Mouse (Mus musculus) intestine, embryonic 14.5 days (tissue): ENCODE data around the gene Fn1. TPM values are rescaled to one million over a fixed set of nuclear protein-coding genes. Genes with fewer than 3 reads are reported as not detected.

Experiments used
- ATAC-seq: fragments of 200-750 bp; cut with Nextera tagmentation; replicated peaks from 2 replicates; pipeline ENCODE4 v1.8.0; 2017; ENCODE audit warnings: low read depth, moderate number of reproducible peaks, moderate TSS enrichment, moderate library complexity; ENCODE audit not compliant: low FRiP score, low TSS enrichment
- DNase-seq: peaks from one replicate; pipeline ENCODE4 v3.0.0-alpha.2; 2018; ENCODE audit warnings: low spot score
- H3K27ac ChIP-seq: fragments of 300-500 bp; sonication (generic); 2 replicates; pipeline ENCODE4 v1.5.1; 2014; ENCODE audit warnings: low read depth, mild to moderate bottlenecking, control low read depth
- H3K27me3 ChIP-seq: fragments of 300-500 bp; sonication (generic); replicated peaks from 2 replicates; pipeline ENCODE4 v1.6.1; 2014; ENCODE audit warnings: low read length, control low read depth; ENCODE audit not compliant: control insufficient read depth, insufficient read depth
- H3K36me3 ChIP-seq: fragments of 300-500 bp; sonication (generic); 2 replicates; pipeline ENCODE4 v1.6.1; 2014; ENCODE audit warnings: low read length, control low read depth; ENCODE audit not compliant: control insufficient read depth, insufficient read depth
- H3K4me1 ChIP-seq: fragments of 300-500 bp; sonication (generic); replicated peaks from 2 replicates; pipeline ENCODE4 v1.6.1; 2014; ENCODE audit warnings: low read length, control low read depth, mixed read lengths; ENCODE audit not compliant: control insufficient read depth, insufficient read depth
- H3K4me2 ChIP-seq: fragments of 300-500 bp; sonication (generic); 2 replicates; pipeline ENCODE4 v1.6.1; 2014; ENCODE audit warnings: low read length
- H3K4me3 ChIP-seq: fragments of 300-500 bp; sonication (generic); 2 replicates; pipeline ENCODE4 v1.5.1; 2014; ENCODE audit warnings: low read depth, low read length, control low read depth, mixed read lengths
- H3K9ac ChIP-seq: fragments of 300-500 bp; sonication (generic); 2 replicates; pipeline ENCODE4 v1.6.1; 2014; ENCODE audit warnings: mild to moderate bottlenecking, low read length
- H3K9me3 ChIP-seq: fragments of 300-500 bp; sonication (generic); 2 replicates; pipeline ENCODE4 v1.6.1; 2016; ENCODE audit warnings: low read length, control low read depth; ENCODE audit not compliant: control insufficient read depth
- WGBS: fragments of 180-500 bp; shearing (Covaris S2); extraction: QIAGEN DNeasy Blood & Tissue Kit; methylation state at CpG from one replicate; pipeline ENCODE4 v1.1.7; 2014; 5-methylcytosine and 5-hydroxymethylcytosine counted together
- polyA plus RNA-seq: library from polyadenylated mRNA; unstranded; fragments of >200 nt; fragmentation: Nextera tagmentation; extraction: Ambion mirVana; gene quantifications from 2 replicates; pipeline ENCODE4 v1.2.1, GENCODE M21; 2014

Fn1 gene
- polyA plus RNA-seq, 1 experiment from 2014 or later = 115 TPM

DNA sequence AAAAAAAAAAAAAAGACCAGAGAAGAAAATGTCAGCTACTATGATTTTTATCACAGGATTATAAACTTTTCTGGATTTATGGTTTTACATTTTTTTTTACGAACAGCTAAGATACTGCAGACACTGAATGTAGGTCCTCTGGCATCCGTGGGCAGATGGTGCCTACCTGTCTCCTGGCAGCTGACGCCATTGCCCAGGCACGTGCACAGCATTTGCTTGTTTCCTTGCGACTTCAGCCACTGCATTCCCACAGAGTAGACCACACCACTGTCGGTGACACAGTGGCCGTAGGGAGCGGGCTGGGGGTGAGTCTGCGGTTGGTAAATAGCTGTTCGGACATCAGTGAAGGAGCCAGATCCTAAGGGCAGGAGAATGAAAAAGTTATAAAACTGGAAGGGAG lies 10.2 kb downstream of the Fn1 start:
- H3K4me2 ChIP-seq = no peak overlapping the region
- H3K27ac ChIP-seq = no peak overlapping the region
- H3K36me3 ChIP-seq = peaks cover 98% of the 10 kb centered on the region
- DNase-seq (no peak), ATAC-seq (no peak)
- H3K27me3 ChIP-seq = no peaks in the 10 kb centered on the region
- no peak overlapping the region for H3K4me3 ChIP-seq
- H3K9me3 ChIP-seq = no peaks in the 10 kb centered on the region
- no peaks in the 10 kb centered on the region for H3K4me1 ChIP-seq
- WGBS = 97% methylated on average over 10 of the region's 10 CpGs
- H3K9ac ChIP-seq = no peak overlapping the region

GRCm38 (mm10) chr1:71641206-71641605 lies 11.8 kb downstream of the Fn1 start:
- no peaks in the 10 kb centered on the region for H3K9me3 ChIP-seq
- ATAC-seq (no peak), DNase-seq (no peak)
- H3K36me3 ChIP-seq = peaks cover 97% of the 10 kb centered on the region
- 92% methylated on average over 11 of the region's 11 CpGs for WGBS
- H3K27me3 ChIP-seq = no peaks in the 10 kb centered on the region
- H3K4me1 ChIP-seq = no peaks in the 10 kb centered on the region
- no peak overlapping the region for H3K4me2 ChIP-seq
- H3K4me3 ChIP-seq = no peak overlapping the region
- no peak overlapping the region for H3K9ac ChIP-seq
- no peak overlapping the region for H3K27ac ChIP-seq

- H3K9ac ChIP-seq = no peak overlapping the region
- no peak for ATAC-seq
- no peaks in the 10 kb centered on the region for H3K27me3 ChIP-seq
- 94% methylated on average over 8 of the region's 8 CpGs for WGBS
- no peak overlapping the region for H3K4me3 ChIP-seq
- 0 out of 2 replicates have a peak, but pooled peaks cover 3% of the 10 kb centered on the region for H3K9me3 ChIP-seq
- H3K36me3 ChIP-seq = peaks cover 97% of the 10 kb centered on the region
- no peak overlapping the region for H3K27ac ChIP-seq
- no peak overlapping the region for H3K4me2 ChIP-seq
- no peak for DNase-seq
- no peaks in the 10 kb centered on the region for H3K4me1 ChIP-seq
Measured at GRCm38 (mm10) chr1:71640157-71640556, 12.8 kb downstream of the Fn1 start.

- Histone ChIP-seq H3K27me3 (no peaks in the 10 kb centered on the region), H3K9ac (no peak overlapping the region), H3K4me1 (no peaks in the 10 kb centered on the region), H3K36me3 (peaks cover 81% of the 10 kb centered on the region), H3K27ac (no peak overlapping the region), H3K4me2 (no peak overlapping the region), H3K9me3 (0 out of 2 replicates have a peak, but pooled peaks cover 3% of the 10 kb centered on the region), H3K4me3 (no peak overlapping the region)
- no peak for ATAC-seq
- WGBS = 96% methylated on average over 4 of the region's 4 CpGs
- no peak for DNase-seq
Measured at GRCm38 (mm10) chr1:71636665-71637064, 16.3 kb downstream of the Fn1 start.

DNA sequence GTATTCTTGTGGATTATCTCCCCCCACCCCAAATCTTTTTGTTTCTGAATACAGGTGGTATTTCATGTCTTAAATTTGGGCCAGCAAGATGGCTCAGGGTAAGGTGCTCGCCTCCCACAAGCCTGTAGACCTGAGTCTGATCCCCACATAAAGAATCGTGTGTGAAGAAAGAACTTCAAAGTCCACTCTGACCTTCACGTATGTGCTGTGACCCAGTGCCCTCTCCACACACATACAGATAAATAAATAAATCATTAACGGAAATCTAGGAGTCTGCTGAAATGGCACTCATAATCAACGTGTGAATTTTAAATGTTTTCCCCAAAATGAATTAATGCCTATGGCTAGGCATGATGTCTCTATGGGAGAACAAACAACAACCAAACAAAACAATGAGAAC lies 16.9 kb downstream of the Fn1 start:
- no peak overlapping the region for H3K4me3 ChIP-seq
- WGBS = 84% methylated on average over 5 of the region's 5 CpGs
- no peak overlapping the region for H3K4me2 ChIP-seq
- DNase-seq (no peak), ATAC-seq (no peak)
- no peak overlapping the region for H3K27ac ChIP-seq
- H3K9me3 ChIP-seq = 0 out of 2 replicates have a peak, but pooled peaks cover 3% of the 10 kb centered on the region
- peaks cover 81% of the 10 kb centered on the region for H3K36me3 ChIP-seq
- H3K4me1 ChIP-seq = no peaks in the 10 kb centered on the region
- no peak overlapping the region for H3K9ac ChIP-seq
- H3K27me3 ChIP-seq = no peaks in the 10 kb centered on the region

- Histone ChIP-seq H3K4me3 (no peak overlapping the region), H3K27ac (no peak overlapping the region), H3K9me3 (0 out of 2 replicates have a peak, but pooled peaks cover 3% of the 10 kb centered on the region), H3K4me2 (no peak overlapping the region), H3K27me3 (no peaks in the 10 kb centered on the region), H3K36me3 (peaks cover 78% of the 10 kb centered on the region), H3K9ac (no peak overlapping the region), H3K4me1 (no peaks in the 10 kb centered on the region)
- ATAC-seq = no peak
- DNase-seq = no peak
- WGBS = 90% methylated on average over 10 of the region's 10 CpGs
Measured at GRCm38 (mm10) chr1:71635101-71636014, 17.6 kb downstream of the Fn1 start.

GRCm38 (mm10) chr1:71634471-71634981 lies 18.5 kb downstream of the Fn1 start:
- WGBS = 85% methylated on average over 6 of the region's 6 CpGs
- H3K9me3 ChIP-seq = 0 out of 2 replicates have a peak, but pooled peaks cover 3% of the 10 kb centered on the region
- ATAC-seq (no peak), DNase-seq (no peak)
- H3K4me1 ChIP-seq = no peaks in the 10 kb centered on the region
- H3K9ac ChIP-seq = no peak overlapping the region
- no peak overlapping the region for H3K4me2 ChIP-seq
- H3K27ac ChIP-seq = no peak overlapping the region
- H3K4me3 ChIP-seq = no peak overlapping the region
- H3K27me3 ChIP-seq = no peaks in the 10 kb centered on the region
- H3K36me3 ChIP-seq = peaks cover 79% of the 10 kb centered on the region

- H3K4me1 ChIP-seq = no peaks in the 10 kb centered on the region
- H3K4me2 ChIP-seq = no peak overlapping the region
- DNase-seq (no peak), ATAC-seq (no peak)
- H3K4me3 ChIP-seq = no peak overlapping the region
- H3K9ac ChIP-seq = no peak overlapping the region
- no peak overlapping the region for H3K27ac ChIP-seq
- 0 out of 2 replicates have a peak, but pooled peaks cover 3% of the 10 kb centered on the region for H3K9me3 ChIP-seq
- peaks cover 81% of the 10 kb centered on the region for H3K36me3 ChIP-seq
- H3K27me3 ChIP-seq = no peaks in the 10 kb centered on the region
- WGBS = 87% methylated on average over 10 of the region's 10 CpGs
Measured at GRCm38 (mm10) chr1:71632387-71632786, 20.6 kb downstream of the Fn1 start.
